Comparison of ENCODE assay signal across 26 mouse cellular contexts in genomic region chr13:103909894-103910293, GRCm38 (mm10). TPM values are rescaled to one million over a fixed set of nuclear protein-coding genes. Genes with fewer than 3 reads are reported as not detected.
DNase-seq lines count a peak whose midpoint lies in the region; ATAC-seq and TF ChIP-seq lines count a peak whose summit lies in the region.
"Had no signal": no experiment of that assay in that cellular context is flagged by ENCODE, and none has a peak within 500 bp of the region (broad histone marks: within the 10 kb centered on the region; RNA-seq: fewer than 3 reads in every experiment).

No protein-coding gene starts in this region.

- peaks cover 8% of the 10 kb centered on the region for H3K79me2 ChIP-seq in heart, adult 2 months (replicated peaks; ENCODE audit: control insufficient read depth, insufficient read depth, low read length)

- no peak for TF ChIP-seq EP300 in heart, postnatal 0 days (IDR thresholded peaks at IDR 0.05; ENCODE audit: low read depth)
- no peak for TF ChIP-seq EP300 in heart, adult 2 months (IDR thresholded peaks at IDR 0.05; ENCODE audit: insufficient read depth, low read depth, low read length)

- no peak for ATAC-seq in heart, postnatal 0 days (ENCODE audit: insufficient read depth, low read depth)
- ATAC-seq in common myeloid progenitor, adult 5-6 weeks (replicated peaks; ENCODE audit: low read depth, poor library complexity, severe bottlenecking) = 0 out of 2 replicates have a peak, but pooled peaks have one; percentile 18
- ATAC-seq in inflammation-experienced regulatory T-cells, adult 6 months = peak; percentile 23
- ATAC-seq: CD4-positive, CD25-positive, alpha-beta regulatory T cell, adult 4 months; forebrain, embryonic 13.5 days; forebrain, embryonic 16.5 days had no signal

- H3K9ac ChIP-seq in heart, postnatal 0 days (replicated peaks; ENCODE audit: low read depth, low read length) = no peak overlapping the region
- no peak overlapping the region for H3K9ac ChIP-seq in heart, adult 2 months (ENCODE audit: low read depth, low read length)
- H3K9ac ChIP-seq: embryonic facial prominence, embryonic 13.5 days; forebrain, embryonic 13.5 days; hindbrain, embryonic 12.5 days; hindbrain, embryonic 15.5 days had no signal

- H3K4me3 ChIP-seq in heart, postnatal 0 days (ENCODE audit: low read depth, low read length) = no peak overlapping the region
- H3K4me3 ChIP-seq in heart, adult 2 months = no peak overlapping the region
- no peak overlapping the region for H3K4me3 ChIP-seq in small intestine, adult 2 months (ENCODE audit: low read depth, low read length)
- H3K4me3 ChIP-seq: embryonic facial prominence, embryonic 10.5 days; embryonic facial prominence, embryonic 13.5 days; erythroblast, embryonic 14.5 days; forebrain, embryonic 10.5 days; forebrain, embryonic 13.5 days; hindbrain, embryonic 12.5 days; hindbrain, embryonic 15.5 days had no signal

- TF ChIP-seq CTCF in heart, postnatal 0 days (IDR thresholded peaks at IDR 0.05; ENCODE audit: low read depth) = no peak
- no peak for TF ChIP-seq CTCF in heart, adult 2 months (IDR thresholded peaks at IDR 0.05)
- TF ChIP-seq CTCF in small intestine, adult 2 months (IDR thresholded peaks at IDR 0.05; ENCODE audit: extremely low read depth, insufficient read length, insufficient replicate concordance, low read depth, low read length) = no peak

- 50% methylated on average over 3 of the region's 3 CpGs for WGBS in heart, postnatal 0 days
- WGBS in heart, adult 2 months = 53% methylated on average over 3 of the region's 3 CpGs
- 36% methylated on average over 3 of the region's 3 CpGs for WGBS in small intestine, adult 2 months

- intact Hi-C loops in heart, adult 2 months (cut with DNase I) = no loop called here

- H3K4me2 ChIP-seq in heart, postnatal 0 days (ENCODE audit: low read depth, low read length) = no peak overlapping the region
- H3K4me2 ChIP-seq: embryonic facial prominence, embryonic 13.5 days; forebrain, embryonic 13.5 days; hindbrain, embryonic 12.5 days; hindbrain, embryonic 15.5 days had no signal

- DNase-seq in heart, postnatal 0 days (ENCODE audit: low spot score) = no peak
- no peak for DNase-seq in heart, adult 2 months
- no peak for DNase-seq in lung, postnatal 25 days (ENCODE audit: low spot score)
- DNase-seq: adrenal gland, adult 2 months; adrenal gland, postnatal 14 days; cerebellum, adult 11 months; cerebellum, adult 2 months; cerebellum, adult 9-11 months; cerebellum, postnatal 25 days; embryo, embryonic 11 days; gastrocnemius, postnatal 14 days; heart, adult 11 months; heart, postnatal 10 days; kidney, adult 11 months had no signal

- 0 out of 2 replicates have a peak overlapping the region, but pooled peaks have one; percentile 7 for H3K27ac ChIP-seq in heart, postnatal 0 days (ENCODE audit: low read depth)
- H3K27ac ChIP-seq in heart, adult 2 months = no peak overlapping the region
- peak overlapping the region; percentile 64 for H3K27ac ChIP-seq in small intestine, adult 2 months (ENCODE audit: insufficient read depth, low read depth, low read length)
- H3K27ac ChIP-seq: embryonic facial prominence, embryonic 10.5 days; embryonic facial prominence, embryonic 13.5 days; forebrain, embryonic 10.5 days; forebrain, embryonic 13.5 days; hindbrain, embryonic 12.5 days; hindbrain, embryonic 15.5 days had no signal

- H3K9me3 ChIP-seq in heart, postnatal 0 days (replicated peaks; ENCODE audit: control insufficient read depth, low read length) = no peaks in the 10 kb centered on the region
- H3K9me3 ChIP-seq: embryonic facial prominence, embryonic 10.5 days; embryonic facial prominence, embryonic 13.5 days; forebrain, embryonic 10.5 days; forebrain, embryonic 13.5 days; hindbrain, embryonic 12.5 days; hindbrain, embryonic 15.5 days had no signal

- no peak for TF ChIP-seq POLR2A in heart, adult 2 months (IDR thresholded peaks at IDR 0.05; ENCODE audit: insufficient read depth, low read depth, low read length)
- TF ChIP-seq POLR2A in small intestine, adult 2 months (IDR thresholded peaks at IDR 0.05; ENCODE audit: low read depth, low read length) = no peak

- H3K27me3 ChIP-seq in heart, postnatal 0 days (ENCODE audit: control insufficient read depth, insufficient read depth, low read length) = no peaks in the 10 kb centered on the region
- H3K27me3 ChIP-seq in heart, adult 2 months (ENCODE audit: control insufficient read depth, insufficient read depth, low read length) = no peaks in the 10 kb centered on the region
- no peaks in the 10 kb centered on the region for H3K27me3 ChIP-seq in small intestine, adult 2 months (ENCODE audit: control insufficient read depth, insufficient read depth, low read length)
- H3K27me3 ChIP-seq: embryonic facial prominence, embryonic 13.5 days; forebrain, embryonic 13.5 days; hindbrain, embryonic 12.5 days; hindbrain, embryonic 15.5 days had no signal

- H3K36me3 ChIP-seq in heart, postnatal 0 days (replicated peaks; ENCODE audit: control insufficient read depth, insufficient read depth, low read length) = no peaks in the 10 kb centered on the region
- no peaks in the 10 kb centered on the region; the same call in none of the 2 replicates for H3K36me3 ChIP-seq in heart, adult 2 months (ENCODE audit: control insufficient read depth, insufficient read depth, low read length)
- H3K36me3 ChIP-seq in small intestine, adult 2 months (ENCODE audit: control insufficient read depth, insufficient read depth, low read length) = no peaks in the 10 kb centered on the region
- H3K36me3 ChIP-seq: embryonic facial prominence, embryonic 10.5 days; embryonic facial prominence, embryonic 13.5 days; forebrain, embryonic 10.5 days; hindbrain, embryonic 12.5 days; hindbrain, embryonic 15.5 days had no signal

- H3K4me1 ChIP-seq in heart, postnatal 0 days (ENCODE audit: control insufficient read depth, insufficient read depth) = peaks cover 18% of the 10 kb centered on the region
- peaks cover 5% of the 10 kb centered on the region for H3K4me1 ChIP-seq in heart, adult 2 months (ENCODE audit: control insufficient read depth, insufficient read depth, low read length)
- peaks cover 11% of the 10 kb centered on the region; the same call in 1 of the 2 replicates for H3K4me1 ChIP-seq in small intestine, adult 2 months (ENCODE audit: control insufficient read depth, insufficient read depth, insufficient read length, low read length)
- H3K4me1 ChIP-seq: hindbrain, embryonic 15.5 days had no signal

RNA-seq across cellular contexts. Expression of gene Erbin, which starts 10.4 kb away (rescaled TPM):
- total RNA-seq in heart, postnatal 0 days (2014; rRNA removed; ENCODE audit: low replicate concordance) = 30.2 and 44.3 TPM in 2 replicates
- 8.9 and 10.9 TPM in 2 replicates for polyA plus RNA-seq in heart, postnatal 0 days (2015; fragmentation: Nextera tagmentation; extraction: Ambion mirVana)
- total RNA-seq in heart, adult 2 months (2021) = 10 to 100 TPM; 44.0 to 47.5 TPM
- polyA plus RNA-seq in heart, adult 2 months (2012; rRNA removed) = 6.2 and 11.9 TPM in 2 replicates
- total RNA-seq in common myeloid progenitor, adult 5-6 weeks (2017) = 143 and 174 TPM in 2 replicates
- 10 to 100 TPM; 34.4 to 45.8 (median 43.1) TPM for polyA plus RNA-seq in inflammation-experienced regulatory T-cells, adult 6 months (2017; shearing (Covaris generic))
- 4.3 and 15.7 TPM in 2 replicates for polyA plus RNA-seq in small intestine, adult 2 months (2012; rRNA removed)
